Mouse (Mus musculus) midbrain, embryonic 12.5 days (tissue): ENCODE data around the gene Il16. TPM values are rescaled to one million over a fixed set of nuclear protein-coding genes. Genes with fewer than 3 reads are reported as not detected.

Experiments
- ATAC-seq: fragments of 200-750 bp; cut with Nextera tagmentation; 2 replicates; pipeline ENCODE4 v1.8.0; 2017; ENCODE audit warnings: low read depth, moderate TSS enrichment, moderate library complexity; ENCODE audit not compliant: low FRiP score
- H3K27ac ChIP-seq: fragments of 300-500 bp; sonication (generic); replicated peaks from 2 replicates; pipeline ENCODE4 v1.5.1; 2016; ENCODE audit warnings: mild to moderate bottlenecking
- H3K27me3 ChIP-seq: fragments of 300-500 bp; sonication (generic); 2 replicates; pipeline ENCODE4 v1.6.1; 2016; ENCODE audit warnings: mild to moderate bottlenecking
- H3K36me3 ChIP-seq: fragments of 300-500 bp; sonication (generic); 2 replicates; pipeline ENCODE4 v1.6.1; 2016
- H3K4me1 ChIP-seq: fragments of 300-500 bp; sonication (generic); 2 replicates; pipeline ENCODE4 v1.6.1; 2016
- H3K4me2 ChIP-seq: fragments of 300-500 bp; sonication (generic); replicated peaks from 2 replicates; pipeline ENCODE4 v1.6.1; 2016; ENCODE audit warnings: mild to moderate bottlenecking, moderate library complexity
- H3K4me3 ChIP-seq: fragments of 300-500 bp; sonication (generic); 2 replicates; pipeline ENCODE4 v1.5.1; 2016; ENCODE audit warnings: mild to moderate bottlenecking
- H3K9ac ChIP-seq: fragments of 300-500 bp; sonication (generic); replicated peaks from 2 replicates; pipeline ENCODE4 v1.6.1; 2016; ENCODE audit warnings: mild to moderate bottlenecking, moderate library complexity
- H3K9me3 ChIP-seq: fragments of 300-500 bp; sonication (generic); 2 replicates; pipeline ENCODE4 v1.6.1; 2016; ENCODE audit warnings: mild to moderate bottlenecking
- WGBS: fragments of 180-500 bp; shearing (Covaris S2); methylation state at CpG from one replicate; pipeline ENCODE4 v1.1.7; 2016; 5-methylcytosine and 5-hydroxymethylcytosine counted together
- polyA plus RNA-seq: library from polyadenylated mRNA; unstranded; fragments of >200 nt; fragmentation: Nextera tagmentation; extraction: Ambion mirVana; gene quantifications from 2 replicates; pipeline ENCODE4 v1.2.1, GENCODE M21; 2016

Il16 gene
- polyA plus RNA-seq = 1.1 and 1.4 TPM in 2 replicates

DNA sequence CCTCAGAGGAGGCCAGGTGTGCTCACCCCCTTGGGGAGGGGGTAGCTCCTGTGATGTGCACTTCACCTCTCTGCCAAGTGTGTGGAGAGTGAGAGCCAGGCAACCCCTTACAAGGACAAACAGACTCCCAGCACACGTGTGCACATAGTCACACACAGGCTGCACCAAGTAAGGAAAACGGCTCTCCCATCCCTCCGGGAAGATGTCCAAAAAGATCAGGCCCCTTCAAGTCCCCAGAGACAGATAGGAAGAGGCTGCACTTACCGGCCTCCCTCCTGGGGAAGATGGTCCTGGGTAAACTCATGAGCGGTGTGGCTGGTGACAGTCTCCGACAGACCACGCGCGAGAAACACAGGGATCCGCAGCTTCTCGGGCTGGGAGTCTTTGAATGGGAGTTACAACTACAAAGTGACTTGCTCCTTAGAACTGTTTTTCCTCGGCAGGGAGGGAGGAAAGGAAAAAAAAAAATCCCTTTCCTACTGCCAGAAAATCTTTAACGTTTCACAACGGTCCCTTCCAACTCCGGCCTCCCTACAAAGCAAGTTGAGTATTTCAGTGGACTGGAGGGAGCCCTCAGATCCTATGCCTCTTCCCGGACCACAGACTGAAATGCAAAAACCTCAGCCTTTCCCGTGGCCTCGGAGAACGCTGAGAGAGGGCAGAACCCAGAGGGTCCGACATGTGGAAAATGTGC is at the start of gene Il16:
Il16 (minus strand) TSS at position 314 of the 694 bp plus-strand sequence.
- Histone ChIP-seq H3K36me3 (no peaks in the 10 kb centered on the region), H3K4me2 (no peak within 1 kb of the TSS), H3K9me3 (no peaks in the 10 kb centered on the region), H3K4me3 (no peak within 1 kb of the TSS), H3K4me1 (peaks cover 9% of the 10 kb centered on the region), H3K27me3 (no peaks in the 10 kb centered on the region; the same call in 1 of the 2 replicates), H3K9ac (no peak within 1 kb of the TSS), H3K27ac (no peak within 1 kb of the TSS)
- no peak for ATAC-seq
- 47% methylated on average over 20 of the region's 20 CpGs for WGBS

DNA sequence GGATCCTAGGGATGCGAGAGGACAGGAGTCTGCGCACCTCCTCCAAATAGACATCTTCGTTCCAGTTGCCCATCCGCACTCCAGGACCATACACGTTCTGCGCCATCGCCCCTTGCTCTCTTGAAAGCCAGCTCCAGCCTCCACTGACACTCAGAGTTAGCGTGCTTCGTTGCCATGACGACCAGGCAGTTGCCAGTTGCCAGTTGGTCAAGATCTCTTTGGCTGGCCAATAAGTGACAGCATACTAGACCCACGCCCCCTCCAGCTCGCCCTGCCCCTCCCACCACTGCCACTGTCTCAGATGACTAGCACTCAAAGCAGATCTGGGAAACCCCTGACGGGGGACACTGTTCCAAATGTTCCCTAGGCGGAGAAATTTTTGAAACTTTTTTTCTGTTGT is 49.2 kb upstream of the Il16 start, which contains the start of gene Cfap161:
Cfap161 (minus strand) TSS at position 176 of the 400 bp plus-strand sequence.
- Histone ChIP-seq H3K9ac (no peak within 1 kb of the TSS), H3K27ac (no peak within 1 kb of the TSS), H3K4me2 (peak within 1 kb of the TSS; percentile 45), H3K4me3 (0 out of 2 replicates have a peak within 1 kb of the TSS, but pooled peaks have one; percentile 13), H3K4me1 (peaks cover 9% of the 10 kb centered on the region), H3K27me3 (no peaks in the 10 kb centered on the region), H3K36me3 (no peaks in the 10 kb centered on the region), H3K9me3 (no peaks in the 10 kb centered on the region)
- WGBS = 7% methylated on average over 14 of the region's 14 CpGs
- peak; percentile 98 for ATAC-seq

DNA sequence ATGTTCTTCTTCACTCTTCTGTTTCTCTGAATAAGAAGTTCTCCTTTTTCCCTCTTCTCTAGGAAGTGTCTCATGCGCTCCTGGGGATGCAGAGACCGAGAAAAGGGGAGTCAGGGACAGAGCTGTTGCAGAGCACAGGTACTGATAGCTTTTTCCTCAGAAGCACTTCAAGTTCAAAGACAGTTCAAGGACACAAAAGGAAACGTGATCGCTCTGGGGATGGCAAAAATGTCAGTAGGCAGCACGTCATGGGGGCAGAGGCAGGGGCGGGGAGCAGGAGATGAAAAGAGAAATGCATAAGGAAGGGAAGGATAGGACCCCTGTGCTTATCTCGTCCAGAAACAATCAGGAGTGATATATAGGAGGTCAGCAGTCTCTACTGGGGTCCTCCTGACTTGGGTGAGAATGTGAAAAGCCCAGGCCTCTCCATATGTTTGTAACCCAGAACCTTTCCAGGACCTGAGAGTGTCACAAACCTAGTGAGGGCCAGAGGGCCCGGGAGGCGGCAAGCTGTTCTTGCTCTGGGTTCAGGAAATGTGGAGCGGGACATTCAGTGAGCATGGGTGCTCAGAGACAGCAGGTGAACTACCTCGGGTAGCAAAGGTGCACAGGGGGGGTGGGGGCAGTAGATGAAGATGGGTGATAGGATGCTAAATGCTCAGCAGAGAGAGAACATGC is 48.6 kb upstream of the Il16 start:
- H3K9ac ChIP-seq = no peak overlapping the region

DNA sequence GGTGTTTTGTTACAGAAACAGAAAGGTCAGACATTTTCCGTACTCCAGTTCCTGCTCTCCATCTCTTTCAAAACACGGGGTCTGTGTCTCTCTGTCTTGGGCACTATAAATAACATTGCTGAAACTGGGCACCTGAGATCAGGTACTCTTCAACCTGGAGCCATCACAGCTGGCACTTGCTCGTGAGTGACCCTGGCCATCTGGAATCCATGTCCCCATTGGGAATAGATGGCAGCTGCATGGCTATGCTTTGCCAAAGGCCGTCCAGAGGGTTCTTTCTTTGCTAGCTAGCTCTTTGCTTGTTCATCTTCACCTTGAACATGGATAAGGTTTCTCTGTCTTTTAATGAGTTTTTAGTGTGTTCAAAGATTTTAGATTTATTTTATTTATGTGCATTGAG is 35.4 kb upstream of the Il16 start:
- Histone ChIP-seq H3K4me2 (no peak overlapping the region), H3K27me3 (no peaks in the 10 kb centered on the region), H3K9me3 (no peaks in the 10 kb centered on the region), H3K27ac (no peak overlapping the region), H3K4me1 (no peaks in the 10 kb centered on the region), H3K4me3 (no peak overlapping the region), H3K9ac (no peak overlapping the region), H3K36me3 (no peaks in the 10 kb centered on the region)
- ATAC-seq = no peak
- WGBS = 92% methylated on average over 4 of the region's 4 CpGs

More for the DNA sequence above, 48.6 kb upstream of the Il16 start:
- Histone ChIP-seq H3K4me1 (peaks cover 9% of the 10 kb centered on the region), H3K9me3 (no peaks in the 10 kb centered on the region), H3K4me2 (peak overlapping the region; percentile 45), H3K27ac (no peak overlapping the region), H3K27me3 (no peaks in the 10 kb centered on the region), H3K4me3 (0 out of 2 replicates have a peak overlapping the region, but pooled peaks have one; percentile 13), H3K36me3 (no peaks in the 10 kb centered on the region)
- 48% methylated on average over 11 of the region's 11 CpGs for WGBS
- peak; percentile 31; the same call in 1 of the 2 replicates for ATAC-seq

DNA sequence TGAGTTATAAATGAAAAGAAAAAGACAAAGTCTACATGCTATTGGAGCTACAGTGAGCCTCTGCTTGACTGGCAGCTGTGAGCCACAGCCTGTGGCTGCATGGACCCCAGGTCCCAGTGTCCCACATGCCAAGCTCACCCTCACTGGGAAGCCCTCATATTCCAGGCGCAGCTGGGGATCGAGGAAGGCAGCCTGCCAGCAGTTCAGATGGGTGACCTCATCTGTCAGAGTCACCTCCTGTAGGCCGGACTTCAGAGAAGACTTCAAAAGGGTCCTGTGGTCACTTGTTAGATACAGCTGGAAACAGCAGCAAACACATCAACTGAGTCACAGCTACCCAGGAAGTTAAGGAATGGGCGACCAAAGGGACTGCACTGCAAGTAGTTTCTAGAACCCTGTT is 34.5 kb upstream of the Il16 start:
- no peaks in the 10 kb centered on the region for H3K27me3 ChIP-seq
- H3K9me3 ChIP-seq = no peaks in the 10 kb centered on the region
- H3K9ac ChIP-seq = no peak overlapping the region
- H3K4me3 ChIP-seq = no peak overlapping the region
- no peak overlapping the region for H3K27ac ChIP-seq
- WGBS = 80% methylated on average over 4 of the region's 4 CpGs
- no peak overlapping the region for H3K4me2 ChIP-seq
- no peaks in the 10 kb centered on the region for H3K4me1 ChIP-seq
- ATAC-seq = no peak
- H3K36me3 ChIP-seq = no peaks in the 10 kb centered on the region

DNA sequence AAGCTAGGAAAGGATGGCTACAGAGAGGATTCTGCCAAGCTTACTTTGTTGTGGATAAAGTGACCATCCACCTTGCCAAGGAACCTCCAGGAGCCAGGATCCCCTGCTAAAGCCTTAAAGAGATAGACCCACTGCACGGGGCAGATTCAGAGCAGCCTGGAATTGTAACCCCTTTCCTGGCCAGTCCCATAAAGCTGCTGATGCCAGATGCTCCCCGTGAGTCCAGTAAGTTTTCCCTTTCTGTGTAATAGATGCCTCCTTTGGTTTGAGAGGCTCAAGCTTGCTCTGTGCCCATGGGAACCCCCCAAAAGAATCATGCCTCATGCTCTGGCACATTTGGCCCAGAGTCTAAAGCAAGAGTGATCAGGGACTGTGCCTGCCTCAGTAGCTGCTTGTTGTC is 33.5 kb upstream of the Il16 start:
- Histone ChIP-seq H3K4me1 (no peaks in the 10 kb centered on the region), H3K4me3 (no peak overlapping the region), H3K36me3 (no peaks in the 10 kb centered on the region), H3K9me3 (no peaks in the 10 kb centered on the region), H3K4me2 (no peak overlapping the region), H3K27me3 (no peaks in the 10 kb centered on the region), H3K9ac (no peak overlapping the region), H3K27ac (no peak overlapping the region)
- no peak for ATAC-seq
- 74% methylated on average over 2 of the region's 2 CpGs for WGBS

DNA sequence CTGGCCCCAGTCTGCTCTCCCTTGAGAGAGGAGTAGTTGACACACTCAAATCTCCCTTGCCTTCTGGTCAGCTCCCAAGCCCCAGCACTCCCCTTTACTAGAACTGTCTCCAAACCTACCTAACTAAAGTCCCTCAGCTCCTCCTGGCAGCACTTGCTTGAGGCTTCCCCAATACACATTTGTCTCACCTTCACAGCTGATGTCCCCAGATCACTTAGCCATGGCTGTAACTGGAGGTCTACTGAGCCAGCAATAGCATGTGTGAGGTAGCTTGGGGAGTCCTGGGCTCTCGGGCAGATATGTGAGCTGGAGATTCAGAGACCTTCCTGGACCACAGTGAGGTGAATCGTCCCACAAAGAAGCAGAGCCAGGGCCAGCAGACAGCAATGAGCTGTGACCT is 33.0 kb upstream of the Il16 start:
- H3K4me1 ChIP-seq = no peaks in the 10 kb centered on the region
- no peaks in the 10 kb centered on the region for H3K9me3 ChIP-seq
- H3K27ac ChIP-seq = no peak overlapping the region
- H3K36me3 ChIP-seq = no peaks in the 10 kb centered on the region
- H3K4me2 ChIP-seq = no peak overlapping the region
- no peak overlapping the region for H3K4me3 ChIP-seq
- H3K9ac ChIP-seq = no peak overlapping the region
- 76% methylated on average over 2 of the region's 2 CpGs for WGBS
- ATAC-seq = no peak
- H3K27me3 ChIP-seq = no peaks in the 10 kb centered on the region

DNA sequence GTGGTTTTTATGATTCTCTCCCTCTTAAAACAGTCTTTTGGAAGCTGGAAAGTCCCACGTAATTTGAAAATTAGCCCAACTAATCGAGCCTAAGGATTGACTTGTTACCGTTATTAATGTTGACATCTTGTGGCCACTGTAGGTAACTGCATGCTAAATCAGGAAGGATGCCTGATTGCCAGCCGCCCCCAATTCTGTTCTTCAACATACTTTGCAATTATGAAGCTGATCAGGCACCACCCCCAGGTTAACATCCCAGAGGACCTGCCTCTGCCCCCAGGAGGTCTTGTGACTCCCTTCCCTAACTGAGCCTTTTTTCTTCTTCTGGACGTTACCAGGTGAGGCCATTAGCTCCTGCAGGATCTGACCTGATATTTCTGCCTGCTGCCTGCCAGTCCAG is 29.2 kb upstream of the Il16 start:
- no peak overlapping the region for H3K4me2 ChIP-seq
- H3K27ac ChIP-seq = no peak overlapping the region
- no peak overlapping the region for H3K4me3 ChIP-seq
- no peaks in the 10 kb centered on the region for H3K4me1 ChIP-seq
- no peak overlapping the region for H3K9ac ChIP-seq
- no peaks in the 10 kb centered on the region for H3K9me3 ChIP-seq
- no peak for ATAC-seq
- WGBS = 36% methylated on average over 5 of the region's 5 CpGs
- no peaks in the 10 kb centered on the region for H3K27me3 ChIP-seq
- no peaks in the 10 kb centered on the region for H3K36me3 ChIP-seq

DNA sequence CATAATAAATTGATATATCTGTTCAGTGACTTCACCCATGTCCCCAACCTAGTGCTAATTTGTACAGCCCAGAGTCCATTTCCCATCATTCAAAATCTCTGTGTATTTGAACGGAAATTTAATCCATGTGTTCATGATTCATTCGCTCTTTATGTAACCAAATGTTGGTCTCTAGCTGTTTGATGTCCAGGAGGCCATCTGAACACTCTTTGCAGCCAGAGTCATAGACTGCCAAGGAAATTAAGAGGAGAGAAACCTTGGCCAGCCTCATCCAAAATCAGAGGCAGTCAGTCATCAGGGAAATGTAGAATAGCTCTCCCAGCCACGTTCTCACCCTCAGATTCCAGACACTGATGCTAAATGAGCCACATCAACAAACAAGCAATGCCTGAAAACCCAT is 18.1 kb upstream of the Il16 start:
- Histone ChIP-seq H3K9me3 (no peaks in the 10 kb centered on the region), H3K36me3 (no peaks in the 10 kb centered on the region), H3K27me3 (no peaks in the 10 kb centered on the region), H3K4me1 (no peaks in the 10 kb centered on the region), H3K4me3 (no peak overlapping the region), H3K4me2 (no peak overlapping the region), H3K9ac (no peak overlapping the region), H3K27ac (no peak overlapping the region)
- WGBS = 76% methylated on average over 3 of the region's 3 CpGs
- ATAC-seq = no peak

DNA sequence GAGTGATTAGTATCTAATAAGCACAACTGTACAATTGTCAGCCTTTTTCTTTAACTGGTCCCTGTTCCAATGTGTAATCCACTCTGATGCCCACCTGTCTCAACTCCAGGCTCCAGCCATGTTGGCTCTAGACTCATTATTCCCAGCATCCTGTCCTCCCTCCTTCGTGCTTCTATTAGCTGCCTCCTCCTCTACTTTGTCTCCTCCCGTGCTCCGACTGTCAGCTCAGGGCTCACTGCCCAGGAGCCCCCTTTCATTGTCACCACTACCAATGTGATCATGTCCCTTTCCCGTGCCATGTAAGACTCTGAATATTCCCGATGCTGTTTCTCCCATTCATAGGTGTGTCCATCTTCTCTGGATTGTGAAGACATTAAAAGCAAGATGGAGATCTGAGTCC is 16.8 kb upstream of the Il16 start:
- H3K4me1 ChIP-seq = no peaks in the 10 kb centered on the region
- H3K36me3 ChIP-seq = no peaks in the 10 kb centered on the region
- no peak overlapping the region for H3K9ac ChIP-seq
- H3K27ac ChIP-seq = no peak overlapping the region
- WGBS = 83% methylated on average over 5 of the region's 5 CpGs
- no peaks in the 10 kb centered on the region for H3K27me3 ChIP-seq
- no peak overlapping the region for H3K4me2 ChIP-seq
- no peaks in the 10 kb centered on the region for H3K9me3 ChIP-seq
- no peak for ATAC-seq
- H3K4me3 ChIP-seq = no peak overlapping the region

DNA sequence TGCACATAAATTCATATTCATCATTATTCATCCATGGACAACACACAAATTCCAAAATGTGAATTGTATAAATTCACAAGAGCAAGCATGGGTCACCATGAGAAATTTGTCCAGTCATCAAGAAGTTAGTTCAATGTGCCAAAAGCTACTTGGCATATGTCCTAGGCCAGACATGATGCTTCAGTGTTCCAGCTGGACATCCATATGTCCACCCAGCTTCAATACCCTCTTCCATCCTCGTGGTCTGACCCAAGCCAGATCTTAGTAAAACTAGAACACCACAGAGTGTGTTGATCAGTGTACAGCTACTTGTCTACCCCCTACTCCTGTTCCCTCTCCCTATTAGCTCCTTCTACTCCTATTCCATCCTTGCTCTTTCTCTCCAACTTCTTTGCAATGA is 5.5 kb upstream of the Il16 start:
- Histone ChIP-seq H3K27me3 (no peaks in the 10 kb centered on the region), H3K36me3 (no peaks in the 10 kb centered on the region), H3K27ac (no peak overlapping the region), H3K9me3 (no peaks in the 10 kb centered on the region), H3K4me1 (peaks cover 3% of the 10 kb centered on the region), H3K9ac (no peak overlapping the region), H3K4me2 (no peak overlapping the region), H3K4me3 (no peak overlapping the region)
- WGBS = 69% methylated on average over 1 of the region's 1 CpGs
- ATAC-seq = no peak

DNA sequence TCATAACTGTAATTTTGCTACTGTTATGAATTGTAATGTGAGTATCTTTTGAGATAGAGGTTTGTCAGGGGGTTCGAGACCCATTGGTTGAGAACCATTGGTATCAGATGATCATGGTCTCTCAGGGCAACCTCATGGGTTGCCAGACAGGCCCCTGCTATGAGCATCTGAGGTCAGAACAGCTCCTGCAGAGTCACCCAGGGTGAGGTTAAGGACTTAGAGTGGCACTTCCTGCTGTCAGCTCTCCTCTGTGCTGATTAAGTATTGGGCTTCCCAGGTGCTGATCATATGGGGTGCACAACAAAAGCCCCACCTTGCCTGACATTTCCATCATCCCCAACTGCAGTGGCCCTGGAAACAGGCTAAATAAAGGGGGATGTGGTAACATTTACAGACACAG is 2.9 kb upstream of the Il16 start:
- no peak overlapping the region for H3K27ac ChIP-seq
- peaks cover 9% of the 10 kb centered on the region for H3K4me1 ChIP-seq
- H3K36me3 ChIP-seq = no peaks in the 10 kb centered on the region
- H3K27me3 ChIP-seq = no peaks in the 10 kb centered on the region
- no peak overlapping the region for H3K9ac ChIP-seq
- no peaks in the 10 kb centered on the region for H3K9me3 ChIP-seq
- no peak overlapping the region for H3K4me3 ChIP-seq
- ATAC-seq = no peak
- WGBS = 89% methylated on average over 1 of the region's 1 CpGs
- no peak overlapping the region for H3K4me2 ChIP-seq
